Mouse (Mus musculus) limb, embryonic 14.5 days (tissue): ENCODE data around the gene Daw1. TPM values are rescaled to one million over a fixed set of nuclear protein-coding genes. Genes with fewer than 3 reads are reported as not detected.

Source experiments
- ATAC-seq: fragments of 200-750 bp; cut with Nextera tagmentation; 2 replicates; pipeline ENCODE4 v1.8.0; 2017; ENCODE audit warnings: low read depth, moderate number of reproducible peaks, moderate TSS enrichment; ENCODE audit not compliant: low FRiP score
- DNase-seq: peaks from one replicate; pipeline ENCODE4 v3.0.0-alpha.2; 2015; ENCODE audit warnings: low spot score
- H3K27ac ChIP-seq: fragments of 300-500 bp; sonication (generic); replicated peaks from 2 replicates; pipeline ENCODE4 v1.5.1; 2014; ENCODE audit warnings: low read depth, mild to moderate bottlenecking, low read length, moderate library complexity, mixed read lengths
- H3K27me3 ChIP-seq: fragments of 300-500 bp; sonication (generic); 2 replicates; pipeline ENCODE4 v1.6.1; 2014; ENCODE audit warnings: low read length, mixed read lengths; ENCODE audit not compliant: control insufficient read depth, insufficient read depth
- H3K36me3 ChIP-seq: fragments of 300-500 bp; sonication (generic); 2 replicates; pipeline ENCODE4 v1.6.1; 2014; ENCODE audit warnings: mild to moderate bottlenecking, low read length, moderate library complexity, mixed read lengths; ENCODE audit not compliant: control insufficient read depth, insufficient read depth
- H3K4me1 ChIP-seq: fragments of 300-500 bp; sonication (generic); 2 replicates; pipeline ENCODE4 v1.6.1; 2014; ENCODE audit warnings: antibody characterized with exemption, low read length, mixed read lengths; ENCODE audit not compliant: control insufficient read depth, insufficient read depth
- H3K4me2 ChIP-seq: fragments of 300-500 bp; sonication (generic); replicated peaks from 2 replicates; pipeline ENCODE4 v1.6.1; 2014; ENCODE audit warnings: low read depth, mild to moderate bottlenecking, low read length, moderate library complexity; ENCODE audit not compliant: severe bottlenecking
- H3K4me3 ChIP-seq: fragments of 300-500 bp; sonication (generic); replicated peaks from 2 replicates; pipeline ENCODE4 v1.5.1; 2014; ENCODE audit warnings: low read length
- H3K9ac ChIP-seq: fragments of 300-500 bp; sonication (generic); 2 replicates; pipeline ENCODE4 v1.6.1; 2014; ENCODE audit warnings: mild to moderate bottlenecking, low read depth, low read length, moderate library complexity; ENCODE audit not compliant: severe bottlenecking
- H3K9me3 ChIP-seq: fragments of 300-500 bp; sonication (generic); 2 replicates; pipeline ENCODE4 v1.6.1; 2016; ENCODE audit warnings: low read length; ENCODE audit not compliant: control insufficient read depth
- POLR2A ChIP-seq: fragments of 200-500 bp; IDR thresholded peaks from 2 replicates; pipeline ENCODE4 v1.8.0; 2012; ENCODE audit warnings: inconsistent platforms, mild to moderate bottlenecking, moderate library complexity, borderline replicate concordance; ENCODE audit not compliant: insufficient read depth, insufficient read length; ENCODE audit errors: extremely low read depth
- WGBS: fragments of 180-500 bp; shearing (Covaris S2); extraction: QIAGEN DNeasy Blood & Tissue Kit; methylation state at CpG from one replicate; pipeline ENCODE4 v1.1.7; 2014; 5-methylcytosine and 5-hydroxymethylcytosine counted together
- polyA plus RNA-seq, 2 experiments: library from polyadenylated mRNA; depleted of rRNA in 1 of 2; stranded (reverse) in 1 of 2; unstranded in 1 of 2; fragments of >200 nt; fragmentation: Nextera tagmentation in 1 of 2; extraction: Ambion mirVana in 1 of 2; gene quantifications; 2 replicates each; pipeline versions ENCODE4 v1.2.1 to v1.2.3; 2012 to 2014

Gene Daw1
- polyA plus RNA-seq (2012; rRNA removed) (0.36 and 0.45 TPM in 2 replicates), polyA plus RNA-seq (2014; fragmentation: Nextera tagmentation; extraction: Ambion mirVana) (0.18 and 0.29 TPM in 2 replicates)

DNA sequence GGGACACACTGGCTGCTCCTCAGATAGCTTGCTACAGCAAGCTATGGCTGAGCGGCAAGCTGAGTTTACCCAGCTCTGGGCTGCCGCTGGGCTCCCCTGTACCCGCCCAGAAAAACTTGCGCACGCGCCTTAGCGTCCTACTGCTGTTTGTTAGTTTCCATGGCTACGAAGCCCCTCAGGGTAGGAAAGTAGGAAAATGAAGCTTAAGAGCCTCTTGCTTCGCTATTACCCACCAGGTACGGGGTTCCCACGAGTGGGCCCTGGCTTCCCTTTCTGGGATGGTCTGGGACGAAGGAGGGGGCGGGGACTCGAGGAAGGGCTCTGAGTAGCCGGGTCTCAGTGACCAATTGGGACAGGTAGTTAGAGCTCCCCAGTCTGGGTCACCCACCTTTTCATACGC is at the start of gene Daw1:
TSS of gene Daw1 (plus strand) at position 150 of the 400 bp plus-strand sequence.
- WGBS: under 1% methylated on average over 15 of the region's 16 CpGs
- ATAC-seq: peak; percentile 94
- peak within 1 kb of the TSS; percentile 55 for H3K9ac ChIP-seq
- H3K36me3 ChIP-seq: no peaks in the 10 kb centered on the region
- TF ChIP-seq POLR2A: no peak
- H3K27ac ChIP-seq: no peak within 1 kb of the TSS; the same call in 1 of the 2 replicates
- H3K4me2 ChIP-seq: peak within 1 kb of the TSS; percentile 63
- H3K9me3 ChIP-seq: no peaks in the 10 kb centered on the region
- peak; percentile 87 for DNase-seq
- no peaks in the 10 kb centered on the region for H3K27me3 ChIP-seq
- no peaks in the 10 kb centered on the region for H3K4me1 ChIP-seq
- H3K4me3 ChIP-seq: peak within 1 kb of the TSS; percentile 49

DNA sequence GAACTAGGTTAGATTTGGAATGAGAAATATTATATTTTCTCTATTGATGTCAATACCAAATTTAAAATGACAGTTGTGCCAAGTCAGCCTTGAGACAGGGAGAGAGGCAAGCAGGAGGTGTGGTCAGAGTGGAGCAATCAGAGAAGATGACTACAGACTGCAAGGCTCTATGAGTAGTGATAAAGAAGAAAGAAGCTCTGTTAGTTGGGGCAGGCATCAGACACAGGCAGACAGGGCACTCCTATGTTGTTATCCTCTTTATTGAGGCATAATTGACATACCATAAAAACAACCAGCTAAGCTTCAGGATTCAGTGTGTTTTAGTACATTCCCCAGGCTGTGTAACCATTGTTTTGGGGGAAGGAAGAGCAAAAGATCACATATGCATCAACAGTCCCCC is 48.6 kb upstream of the Daw1 start:
- no peak for DNase-seq
- H3K9me3 ChIP-seq: no peaks in the 10 kb centered on the region
- no peaks in the 10 kb centered on the region for H3K27me3 ChIP-seq
- H3K9ac ChIP-seq: no peak overlapping the region
- no peak for TF ChIP-seq POLR2A
- H3K4me2 ChIP-seq: no peak overlapping the region
- ATAC-seq: no peak
- no peak overlapping the region for H3K27ac ChIP-seq
- H3K4me1 ChIP-seq: no peaks in the 10 kb centered on the region
- no peaks in the 10 kb centered on the region for H3K36me3 ChIP-seq
- no peak overlapping the region for H3K4me3 ChIP-seq

- Histone ChIP-seq H3K4me3 (no peak overlapping the region), H3K4me1 (no peaks in the 10 kb centered on the region), H3K9me3 (no peaks in the 10 kb centered on the region), H3K36me3 (no peaks in the 10 kb centered on the region), H3K27me3 (no peaks in the 10 kb centered on the region), H3K9ac (no peak overlapping the region), H3K4me2 (no peak overlapping the region), H3K27ac (no peak overlapping the region)
- WGBS: 70% methylated on average over 5 of the region's 5 CpGs
- DNase-seq: no peak
- no peak for ATAC-seq
- no peak for TF ChIP-seq POLR2A
These were observed 47.8 kb upstream of the Daw1 start for GRCm38 (mm10) chr1:83111726-83112125.

- TF ChIP-seq POLR2A: no peak
- Histone ChIP-seq H3K4me3 (no peak within 1 kb of the TSS), H3K27me3 (no peaks in the 10 kb centered on the region), H3K9me3 (no peaks in the 10 kb centered on the region), H3K4me1 (no peaks in the 10 kb centered on the region), H3K4me2 (no peak within 1 kb of the TSS), H3K9ac (no peak within 1 kb of the TSS), H3K36me3 (no peaks in the 10 kb centered on the region), H3K27ac (no peak within 1 kb of the TSS)
- ATAC-seq (no peak), DNase-seq (no peak)
- 27% methylated on average over 8 of the region's 8 CpGs for WGBS
These were observed 43.0 kb upstream of the Daw1 start, which contains the start of gene Ccl20 for GRCm38 (mm10) chr1:83116447-83117137. Ccl20 (plus strand) TSS chr1:83116766.

GRCm38 (mm10) chr1:83117217-83117616 is 42.3 kb upstream of the Daw1 start:
- DNase-seq: no peak
- WGBS: 90% methylated on average over 3 of the region's 3 CpGs

More at GRCm38 (mm10) chr1:83117217-83117616, 42.3 kb upstream of the Daw1 start:
- no peaks in the 10 kb centered on the region for H3K9me3 ChIP-seq
- TF ChIP-seq POLR2A: no peak
- ATAC-seq: no peak
- H3K27ac ChIP-seq: no peak overlapping the region
- H3K9ac ChIP-seq: no peak overlapping the region
- H3K27me3 ChIP-seq: no peaks in the 10 kb centered on the region
- H3K4me1 ChIP-seq: no peaks in the 10 kb centered on the region
- H3K4me3 ChIP-seq: no peak overlapping the region
- H3K36me3 ChIP-seq: no peaks in the 10 kb centered on the region
- no peak overlapping the region for H3K4me2 ChIP-seq
